Mouse (Mus musculus): ENCODE results near the gene Sfr1. TPM values are rescaled to one million over a fixed set of nuclear protein-coding genes. Genes with fewer than 3 reads are reported as not detected.
A peak's percentile ranks its signal among the peaks of the same experiment; 100 is the strongest.

Gene Sfr1
- polyA plus RNA-seq, 1 experiment from 2014 or later, result 69.3 TPM

DNA sequence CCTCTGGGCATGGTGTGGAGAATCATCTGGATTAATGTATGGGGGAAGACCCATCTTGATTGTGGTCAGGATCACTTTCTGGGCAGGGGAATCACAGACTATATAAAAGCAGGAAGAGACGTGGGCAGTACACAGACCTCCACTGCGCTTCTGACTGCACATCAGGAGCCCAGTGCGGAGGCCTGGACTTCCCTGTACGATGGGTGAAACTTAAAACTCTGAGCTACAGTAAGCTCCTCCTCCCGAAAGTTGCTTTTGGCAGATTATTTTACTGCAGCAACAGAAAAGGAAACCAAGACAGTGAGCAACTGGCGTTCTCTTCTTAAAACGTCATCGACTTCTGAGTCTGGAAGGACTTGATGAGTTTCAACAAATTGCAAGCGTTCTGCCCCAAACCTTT lies 23.4 kb downstream of the Sfr1 start:
- Histone ChIP-seq H3K4me2 (ENCODE audit: low read depth, low read length) (no peak overlapping the region), H3K27ac (ENCODE audit: low read depth) (no peak overlapping the region), H3K9me3 (ENCODE audit: low read length) (no peaks in the 10 kb centered on the region), H3K4me1 (ENCODE audit: insufficient read depth) (no peaks in the 10 kb centered on the region), H3K36me3 (replicated peaks; ENCODE audit: insufficient read depth, low read length) (no peaks in the 10 kb centered on the region), H3K27me3 (ENCODE audit: insufficient read depth, low read length) (no peaks in the 10 kb centered on the region), H3K4me3 (ENCODE audit: low read depth, low read length) (no peak overlapping the region), H3K9ac (replicated peaks) (no peak overlapping the region)
- DNase-seq, result no peak
- TF ChIP-seq EP300 (IDR thresholded peaks at IDR 0.05; ENCODE audit: low read depth) (no peak), CTCF (IDR thresholded peaks at IDR 0.05; ENCODE audit: low read depth) (no peak)
- ATAC-seq, result no peak
- whole genome bisulfite sequencing (ENCODE audit: insufficient replicate concordance), result 68% methylated on average over 9 of the region's 9 CpGs

DNA sequence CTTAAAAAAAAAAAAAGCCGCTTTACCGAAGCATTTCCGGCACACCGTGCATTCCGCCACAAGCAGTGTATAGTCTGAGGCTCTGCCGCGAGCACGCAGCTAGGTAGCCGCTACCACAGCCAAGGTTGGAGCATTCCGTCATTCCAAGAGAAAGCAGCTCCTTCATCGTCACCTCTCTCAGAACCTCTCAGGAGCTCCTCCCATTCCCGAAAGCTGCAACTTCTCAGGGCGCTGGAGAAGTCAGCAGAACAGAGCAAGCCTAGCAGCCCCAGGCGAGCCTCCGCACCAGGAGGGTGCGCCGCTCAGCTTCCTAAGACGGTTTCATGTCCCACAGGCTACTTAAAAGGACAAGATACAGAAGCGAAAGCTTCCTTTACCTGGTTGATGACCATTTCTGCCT lies 24.1 kb downstream of the Sfr1 start:
- H3K4me3 ChIP-seq (ENCODE audit: low read depth, low read length), result no peak overlapping the region
- H3K27me3 ChIP-seq (ENCODE audit: insufficient read depth, low read length), result no peaks in the 10 kb centered on the region
- ATAC-seq (no peak), DNase-seq (no peak)
- H3K4me2 ChIP-seq (ENCODE audit: low read depth, low read length), result 0 out of 2 replicates have a peak overlapping the region, but pooled peaks have one; percentile 3
- no peak overlapping the region for H3K9ac ChIP-seq (replicated peaks)
- TF ChIP-seq EP300 (IDR thresholded peaks at IDR 0.05; ENCODE audit: low read depth), result no peak
- TF ChIP-seq CTCF (IDR thresholded peaks at IDR 0.05; ENCODE audit: low read depth), result no peak
- no peak overlapping the region for H3K27ac ChIP-seq (ENCODE audit: low read depth)
- no peaks in the 10 kb centered on the region for H3K36me3 ChIP-seq (replicated peaks; ENCODE audit: insufficient read depth, low read length)
- H3K9me3 ChIP-seq (ENCODE audit: low read length), result no peaks in the 10 kb centered on the region
- no peaks in the 10 kb centered on the region for H3K4me1 ChIP-seq (ENCODE audit: insufficient read depth)
- WGBS (ENCODE audit: insufficient replicate concordance), result 68% methylated on average over 19 of the region's 19 CpGs

DNA sequence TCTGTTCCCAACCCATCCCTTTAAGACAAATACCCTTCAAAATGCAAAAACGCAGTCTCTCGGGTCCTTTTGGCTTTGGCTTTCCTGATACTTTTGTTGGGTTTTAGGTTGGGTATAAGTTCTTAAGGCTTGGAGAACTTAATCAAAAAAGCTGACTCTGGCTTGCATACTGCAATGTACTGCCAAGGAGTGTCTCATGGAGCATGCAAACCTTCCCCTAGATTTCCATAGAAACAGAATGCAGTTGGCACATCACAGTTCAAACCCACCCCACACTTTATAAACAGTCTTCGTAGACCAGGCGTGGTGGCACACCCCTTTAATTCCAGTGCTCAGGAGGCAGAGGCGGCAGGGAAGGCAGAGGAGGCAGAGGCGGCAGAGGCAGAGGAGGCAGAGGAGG lies 46.4 kb downstream of the Sfr1 start:
- WGBS (ENCODE audit: insufficient replicate concordance), result 67% methylated on average over 6 of the region's 6 CpGs
- Histone ChIP-seq H3K4me2 (ENCODE audit: low read depth, low read length) (no peak overlapping the region), H3K4me3 (ENCODE audit: low read depth, low read length) (no peak overlapping the region), H3K9me3 (ENCODE audit: low read length) (no peaks in the 10 kb centered on the region), H3K36me3 (replicated peaks; ENCODE audit: insufficient read depth, low read length) (no peaks in the 10 kb centered on the region), H3K27ac (ENCODE audit: low read depth) (no peak overlapping the region), H3K9ac (replicated peaks) (no peak overlapping the region), H3K4me1 (ENCODE audit: insufficient read depth) (no peaks in the 10 kb centered on the region), H3K27me3 (ENCODE audit: insufficient read depth, low read length) (no peaks in the 10 kb centered on the region)
- ATAC-seq, result no peak
- DNase-seq, result no peak
- TF ChIP-seq CTCF (IDR thresholded peaks at IDR 0.05; ENCODE audit: low read depth) (no peak), EP300 (IDR thresholded peaks at IDR 0.05; ENCODE audit: low read depth) (no peak)

DNA sequence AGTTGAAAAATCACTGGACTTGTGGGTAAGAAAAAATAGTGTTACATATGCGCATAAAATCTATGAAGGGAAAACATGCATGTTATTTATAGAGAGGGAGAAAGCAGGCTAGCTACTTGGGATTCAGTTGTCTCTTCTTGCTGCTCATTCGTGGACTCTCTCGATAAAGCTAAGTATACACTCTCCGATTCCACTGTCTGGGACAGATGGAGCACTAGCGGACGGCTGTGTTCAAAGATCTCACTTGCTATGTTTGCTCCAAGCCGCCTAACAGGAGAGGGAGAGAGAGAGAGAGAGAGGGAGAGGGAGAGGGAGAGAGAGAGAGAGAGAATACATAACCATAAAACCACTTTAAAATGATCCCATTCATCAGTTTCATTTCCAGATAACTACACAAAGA lies 48.7 kb downstream of the Sfr1 start:
- no peak for ATAC-seq
- H3K27ac ChIP-seq (ENCODE audit: low read depth), result no peak overlapping the region
- H3K4me2 ChIP-seq (ENCODE audit: low read depth, low read length), result no peak overlapping the region
- H3K9ac ChIP-seq (replicated peaks), result no peak overlapping the region
- H3K4me3 ChIP-seq (ENCODE audit: low read depth, low read length), result no peak overlapping the region
- H3K4me1 ChIP-seq (ENCODE audit: insufficient read depth), result no peaks in the 10 kb centered on the region
- H3K36me3 ChIP-seq (replicated peaks; ENCODE audit: insufficient read depth, low read length), result no peaks in the 10 kb centered on the region
- 70% methylated on average over 7 of the region's 7 CpGs for WGBS (ENCODE audit: insufficient replicate concordance)
- H3K27me3 ChIP-seq (ENCODE audit: insufficient read depth, low read length), result no peaks in the 10 kb centered on the region
- no peaks in the 10 kb centered on the region for H3K9me3 ChIP-seq (ENCODE audit: low read length)
- no peak for TF ChIP-seq EP300 (IDR thresholded peaks at IDR 0.05; ENCODE audit: low read depth)
- no peak for TF ChIP-seq CTCF (IDR thresholded peaks at IDR 0.05; ENCODE audit: low read depth)
- no peak for DNase-seq

DNA sequence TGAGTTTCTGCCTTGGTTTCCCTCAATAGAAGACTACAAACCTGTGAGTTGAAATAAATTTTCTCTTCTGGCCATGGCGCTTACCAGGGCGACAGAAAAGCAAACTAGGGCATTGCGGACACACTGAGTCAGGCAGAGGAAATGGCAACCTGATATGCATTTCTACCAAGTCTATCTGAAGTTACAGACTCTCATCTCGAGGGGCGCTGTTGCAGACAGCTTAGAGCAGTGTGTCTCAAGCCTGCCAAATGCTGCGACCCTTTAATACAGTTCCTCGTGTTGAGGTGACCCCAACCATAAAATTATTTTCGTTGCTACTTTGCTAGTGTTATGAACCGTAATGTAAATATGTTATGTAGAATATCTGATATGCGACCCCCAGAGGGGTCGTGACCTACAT lies 49.5 kb downstream of the Sfr1 start:
- Histone ChIP-seq H3K4me3 (ENCODE audit: low read depth, low read length) (no peak overlapping the region), H3K4me1 (ENCODE audit: insufficient read depth) (no peaks in the 10 kb centered on the region), H3K4me2 (ENCODE audit: low read depth, low read length) (no peak overlapping the region), H3K27me3 (ENCODE audit: insufficient read depth, low read length) (no peaks in the 10 kb centered on the region), H3K9ac (replicated peaks) (no peak overlapping the region), H3K36me3 (replicated peaks; ENCODE audit: insufficient read depth, low read length) (no peaks in the 10 kb centered on the region), H3K9me3 (ENCODE audit: low read length) (no peaks in the 10 kb centered on the region), H3K27ac (ENCODE audit: low read depth) (no peak overlapping the region)
- DNase-seq (no peak), ATAC-seq (no peak)
- 70% methylated on average over 11 of the region's 11 CpGs for WGBS (ENCODE audit: insufficient replicate concordance)
- TF ChIP-seq EP300 (IDR thresholded peaks at IDR 0.05; ENCODE audit: low read depth) (no peak), CTCF (IDR thresholded peaks at IDR 0.05; ENCODE audit: low read depth) (no peak)

DNA sequence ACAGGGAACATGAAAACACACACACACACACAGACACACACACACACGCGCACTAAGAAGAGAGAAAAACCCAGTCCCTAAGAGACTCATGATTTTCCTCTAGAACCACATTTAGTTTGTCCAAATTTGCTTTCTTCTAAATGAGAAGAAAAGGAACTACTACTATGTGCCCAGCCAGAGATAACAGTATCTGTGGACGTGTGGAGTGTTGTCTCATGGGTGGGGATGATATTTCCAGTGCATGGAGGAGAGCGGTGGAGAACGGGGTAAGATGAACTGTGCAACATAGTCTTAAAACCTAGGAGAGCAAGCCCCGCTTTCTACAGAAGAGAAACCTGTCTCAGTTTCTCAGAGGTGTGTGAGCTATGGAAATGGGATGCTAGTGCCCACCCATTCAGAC lies 52.4 kb downstream of the Sfr1 start:
- no peaks in the 10 kb centered on the region for H3K27me3 ChIP-seq (ENCODE audit: insufficient read depth, low read length)
- no peak for DNase-seq
- no peak overlapping the region for H3K9ac ChIP-seq (replicated peaks)

More for the DNA sequence above, 52.4 kb downstream of the Sfr1 start:
- Histone ChIP-seq H3K27ac (ENCODE audit: low read depth) (no peak overlapping the region), H3K4me3 (ENCODE audit: low read depth, low read length) (no peak overlapping the region), H3K4me1 (ENCODE audit: insufficient read depth) (no peaks in the 10 kb centered on the region), H3K9me3 (ENCODE audit: low read length) (no peaks in the 10 kb centered on the region), H3K36me3 (replicated peaks; ENCODE audit: insufficient read depth, low read length) (no peaks in the 10 kb centered on the region), H3K4me2 (ENCODE audit: low read depth, low read length) (no peak overlapping the region)
- 72% methylated on average over 6 of the region's 6 CpGs for WGBS (ENCODE audit: insufficient replicate concordance)
- ATAC-seq, result no peak
- TF ChIP-seq EP300 (IDR thresholded peaks at IDR 0.05; ENCODE audit: low read depth) (no peak), CTCF (IDR thresholded peaks at IDR 0.05; ENCODE audit: low read depth) (no peak)

Small RNAs within 50 kb of the gene (microRNA-seq; reads per million reads assigned to microRNA genes)
- gene Mir8090, result not detected

Other genes with a start within 250 kb of the Sfr1 start
- 4.4 and 5.4 TPM in 2 replicates for gene Stn1, start 194.2 kb upstream of the Sfr1 start, polyA plus RNA-seq (2015; fragmentation: Nextera tagmentation; extraction: Ambion mirVana)
- 6.0 and 6.5 TPM in 2 replicates for gene Slk, start 152.0 kb upstream of the Sfr1 start, polyA plus RNA-seq (2015; fragmentation: Nextera tagmentation; extraction: Ambion mirVana)
- gene Col17a1, start 39.6 kb upstream of the Sfr1 start, polyA plus RNA-seq (2015; fragmentation: Nextera tagmentation; extraction: Ambion mirVana), result 0.11 and 0.14 TPM in 2 replicates
- gene Gsto1, start 123.3 kb downstream of the Sfr1 start, polyA plus RNA-seq (2015; fragmentation: Nextera tagmentation; extraction: Ambion mirVana), result 151 and 198 TPM in 2 replicates
- 0.25 and 0.39 TPM in 2 replicates for gene Gsto2, start 133.9 kb downstream of the Sfr1 start, polyA plus RNA-seq (2015; fragmentation: Nextera tagmentation; extraction: Ambion mirVana)
- 0.05 TPM in 1 of 2 replicates, not detected in the other for gene Cfap43, start 187.6 kb downstream of the Sfr1 start, polyA plus RNA-seq (2015; fragmentation: Nextera tagmentation; extraction: Ambion mirVana)
- gene Itprip, start 187.6 kb downstream of the Sfr1 start, polyA plus RNA-seq (2015; fragmentation: Nextera tagmentation; extraction: Ambion mirVana), result 2.4 and 2.8 TPM in 2 replicates
- not detected in 2 replicates for gene Cfap58, start 206.0 kb downstream of the Sfr1 start, polyA plus RNA-seq (2015; fragmentation: Nextera tagmentation; extraction: Ambion mirVana)